Mouse (Mus musculus): Measurements from ENCODE around the gene Rilpl1.

GRCm38 (mm10) chr5:124501541-124501940 is 29.6 kb downstream of the Rilpl1 start:
- no peak for TF ChIP-seq POLR2A (IDR thresholded peaks at IDR 0.05; ENCODE audit: low read depth, low read length)
- no peak for TF ChIP-seq CTCF (IDR thresholded peaks at IDR 0.05; ENCODE audit: borderline replicate concordance, insufficient read depth, low read length)

Data from embryonic fibroblast, embryonic 13.5 days (primary cell).